Mouse (Mus musculus) olfactory bulb, adult 2 months (tissue): Measurements from ENCODE around the gene Gm16181.

ENCODE experiments used
- CTCF ChIP-seq: fragments of 200-500 bp; IDR thresholded peaks from 2 replicates; pipeline ENCODE4 v1.5.1; 2012; ENCODE audit warnings: low read depth, mild to moderate bottlenecking, low read length, moderate library complexity; ENCODE audit not compliant: insufficient read depth
- POLR2A ChIP-seq: fragments of 200-500 bp; IDR thresholded peaks from 2 replicates; pipeline ENCODE4 v1.6.1; 2012; ENCODE audit warnings: mild to moderate bottlenecking, low read depth, low read length, moderate library complexity; ENCODE audit not compliant: insufficient read depth

DNA sequence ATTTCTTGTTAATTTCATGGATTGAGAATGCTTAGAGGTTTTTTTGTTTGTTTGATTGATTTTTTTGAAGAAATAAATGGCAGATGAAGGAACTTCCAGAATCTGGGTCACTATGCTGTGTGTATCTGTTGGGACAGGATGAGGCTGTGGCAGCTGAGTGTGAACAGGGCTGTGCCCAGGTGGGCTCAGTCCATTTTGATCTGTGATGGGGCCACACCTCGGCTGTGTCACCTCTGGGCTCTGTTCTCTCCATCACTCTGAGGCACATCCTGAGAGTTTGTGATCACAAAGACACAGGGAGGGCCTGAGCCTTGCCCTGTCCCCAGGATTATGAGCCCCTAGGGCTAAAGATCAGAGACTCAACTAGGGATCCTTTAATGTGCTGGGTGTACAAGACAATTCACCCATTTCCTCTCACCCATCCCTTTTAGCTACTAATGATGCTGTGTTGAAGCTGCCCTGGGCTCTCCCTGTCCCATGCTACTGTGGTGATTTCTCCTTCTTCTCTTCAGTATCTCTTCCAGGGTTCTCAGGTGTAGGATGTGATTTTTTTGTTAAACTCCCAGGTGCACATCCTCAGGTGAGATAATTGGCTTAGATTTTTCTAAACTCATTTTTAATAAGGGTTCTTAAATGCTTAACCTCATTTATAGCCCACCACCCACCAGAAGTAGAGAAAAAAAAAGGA, 46.9 kb downstream of the Gm16181 start:
- TF ChIP-seq CTCF (no peak), POLR2A (no peak)
